Mouse (Mus musculus) bone marrow macrophage, adult 2 months (primary cell): Measurements from ENCODE around the gene Hrc. TPM values are rescaled to one million over a fixed set of nuclear protein-coding genes. Genes with fewer than 3 reads are reported as not detected.

Experiments used
- H3K27ac ChIP-seq: 2 replicates; pipeline ENCODE4 v1.5.1; 2012; ENCODE audit warnings: low read depth, low read length; ENCODE audit not compliant: insufficient read depth
- H3K4me1 ChIP-seq: 2 replicates; pipeline ENCODE4 v1.6.1; 2012; ENCODE audit warnings: low read length; ENCODE audit not compliant: control insufficient read depth, insufficient read depth
- H3K4me3 ChIP-seq: 2 replicates; pipeline ENCODE4 v1.5.1; 2012; ENCODE audit warnings: mild to moderate bottlenecking, low read length, moderate library complexity; ENCODE audit not compliant: insufficient read depth
- CTCF ChIP-seq: IDR thresholded peaks from 2 replicates; pipeline ENCODE4 v1.5.1; 2012; ENCODE audit warnings: low read depth, mild to moderate bottlenecking, low read length, moderate library complexity
- POLR2A ChIP-seq: IDR thresholded peaks from 2 replicates; pipeline ENCODE4 v1.6.1; 2012; ENCODE audit warnings: mild to moderate bottlenecking, low read depth, low read length, borderline replicate concordance
- polyA plus RNA-seq: library from polyadenylated mRNA; stranded (reverse); fragments of >200 nt; gene quantifications from 2 replicates; pipeline ENCODE4 v1.2.4, GENCODE M21; 2012; ENCODE audit not compliant: missing spikeins, insufficient read depth, insufficient read length

The Hrc gene
- polyA plus RNA-seq, 1 experiment: not detected

DNA sequence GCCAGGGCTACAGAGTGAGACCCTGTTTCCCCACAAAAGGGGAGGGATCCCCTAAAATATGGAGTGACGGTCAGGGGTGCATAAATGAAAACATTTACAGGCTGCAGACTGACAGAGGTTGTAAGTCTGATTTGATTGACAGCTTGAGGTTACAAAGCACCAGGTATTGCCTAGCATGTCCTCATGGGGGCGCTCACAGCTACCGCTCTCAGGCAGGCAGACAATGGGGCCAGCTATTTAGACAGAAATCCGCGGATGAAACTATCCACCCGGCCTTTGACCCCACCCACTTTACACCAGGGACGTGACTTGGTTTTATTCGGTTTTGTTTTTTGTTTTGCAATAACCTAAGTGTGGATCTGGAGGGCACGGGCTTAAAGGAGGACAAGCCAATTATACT is 25.6 kb upstream of the Hrc start:
- Histone ChIP-seq H3K27ac (no peak overlapping the region), H3K4me3 (no peak overlapping the region), H3K4me1 (no peaks in the 10 kb centered on the region)
- TF ChIP-seq CTCF (peak; percentile 65), POLR2A (no peak)

DNA sequence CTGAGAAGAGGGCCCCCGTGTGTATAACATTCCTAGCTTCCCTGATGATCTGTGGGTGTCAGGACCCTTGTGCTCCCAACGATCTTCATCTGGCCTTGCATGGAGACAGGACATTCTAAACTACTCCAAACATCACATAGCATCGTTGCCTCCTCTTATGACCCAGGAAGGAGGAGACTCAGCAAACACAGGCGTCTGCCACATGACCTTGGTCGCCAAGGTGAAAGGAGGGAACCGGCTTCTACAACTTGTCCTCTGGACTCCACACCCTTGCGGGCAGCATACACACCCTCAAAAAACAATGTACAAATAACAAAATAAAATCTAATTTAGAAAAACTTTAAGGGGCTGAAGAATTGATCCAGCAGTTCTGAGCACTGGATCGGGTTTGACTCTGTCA is 23.1 kb upstream of the Hrc start:
- no peak for TF ChIP-seq POLR2A
- no peak for TF ChIP-seq CTCF
- H3K27ac ChIP-seq: no peak overlapping the region
- no peak overlapping the region for H3K4me3 ChIP-seq
- H3K4me1 ChIP-seq: peaks cover 4% of the 10 kb centered on the region; the same call in 1 of the 2 replicates

- H3K27ac ChIP-seq: no peak overlapping the region
- TF ChIP-seq CTCF (no peak), POLR2A (no peak)
Observed at GRCm38 (mm10) chr7:45312686-45313453, 22.2 kb upstream of the Hrc start.

DNA sequence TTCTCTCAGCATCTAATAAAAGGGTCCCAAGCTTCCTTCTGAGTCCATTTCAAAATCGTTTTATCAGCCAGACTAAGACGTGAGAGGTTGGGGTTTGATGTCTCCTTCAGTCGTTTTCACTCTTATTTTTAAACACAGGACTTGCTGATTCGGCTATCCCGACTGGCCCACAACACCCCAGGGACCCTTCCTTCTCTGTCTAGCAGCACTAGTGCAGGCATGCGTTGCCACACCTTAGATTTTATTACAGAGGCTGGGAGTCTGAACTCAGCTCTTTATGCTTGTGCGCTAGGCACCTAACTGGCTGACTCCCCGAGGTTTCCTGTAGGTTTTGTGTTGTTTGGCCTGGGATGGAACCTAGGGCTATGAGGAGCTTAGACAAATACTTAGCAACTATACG is 21.6 kb upstream of the Hrc start:
- peaks cover 4% of the 10 kb centered on the region; the same call in 1 of the 2 replicates for H3K4me1 ChIP-seq
- no peak for TF ChIP-seq CTCF
- no peak for TF ChIP-seq POLR2A
- H3K4me3 ChIP-seq: no peak overlapping the region
- H3K27ac ChIP-seq: no peak overlapping the region

More at GRCm38 (mm10) chr7:45312686-45313453, 22.2 kb upstream of the Hrc start:
- Histone ChIP-seq H3K4me3 (no peak overlapping the region), H3K4me1 (peaks cover 4% of the 10 kb centered on the region; the same call in 1 of the 2 replicates)

DNA sequence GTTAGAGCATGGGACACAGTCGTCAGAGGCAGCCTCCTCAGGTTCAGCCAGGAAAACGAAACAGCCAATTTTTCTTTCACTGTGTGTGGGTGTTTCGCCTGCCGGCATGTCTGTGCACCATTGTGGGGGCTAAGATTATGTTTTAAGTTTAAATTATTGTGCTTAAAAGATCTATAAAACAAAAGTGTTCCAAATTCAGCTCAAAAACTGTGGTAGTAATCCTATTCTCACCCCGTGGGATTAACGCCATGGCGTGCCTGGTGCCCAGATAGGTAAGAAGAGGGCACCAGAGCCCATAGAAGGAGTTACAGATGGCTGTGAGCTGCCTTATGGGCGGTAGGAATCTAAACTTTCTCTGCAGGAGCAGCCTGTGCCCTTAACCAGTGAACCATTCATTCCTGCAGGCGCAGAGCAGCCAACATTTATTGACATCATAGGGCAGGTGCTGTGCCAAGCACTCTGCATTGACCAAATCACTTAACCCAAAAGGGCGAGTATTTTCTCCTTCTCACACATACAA is 19.8 kb upstream of the Hrc start:
- TF ChIP-seq CTCF (no peak), POLR2A (no peak)
- H3K4me1 ChIP-seq: peaks cover 4% of the 10 kb centered on the region; the same call in 1 of the 2 replicates
- no peak overlapping the region for H3K27ac ChIP-seq
- H3K4me3 ChIP-seq: no peak overlapping the region

- TF ChIP-seq CTCF: no peak
- no peak for TF ChIP-seq POLR2A
Observed at GRCm38 (mm10) chr7:45316536-45316935, 18.6 kb upstream of the Hrc start.

GRCm38 (mm10) chr7:45322245-45322644 is 12.8 kb upstream of the Hrc start:
- Histone ChIP-seq H3K4me1 (no peaks in the 10 kb centered on the region), H3K27ac (no peak overlapping the region), H3K4me3 (no peak overlapping the region)
- TF ChIP-seq POLR2A: no peak
- no peak for TF ChIP-seq CTCF

More at GRCm38 (mm10) chr7:45316536-45316935, 18.6 kb upstream of the Hrc start:
- H3K27ac ChIP-seq: no peak overlapping the region
- peaks cover 4% of the 10 kb centered on the region; the same call in 1 of the 2 replicates for H3K4me1 ChIP-seq
- no peak overlapping the region for H3K4me3 ChIP-seq

- TF ChIP-seq CTCF: no peak
- no peak for TF ChIP-seq POLR2A
- Histone ChIP-seq H3K4me3 (no peak overlapping the region), H3K27ac (no peak overlapping the region), H3K4me1 (no peaks in the 10 kb centered on the region)
Observed at GRCm38 (mm10) chr7:45323069-45323468, 12.0 kb upstream of the Hrc start.

GRCm38 (mm10) chr7:45325800-45326199 is 9.3 kb upstream of the Hrc start:
- H3K4me1 ChIP-seq: no peaks in the 10 kb centered on the region

DNA sequence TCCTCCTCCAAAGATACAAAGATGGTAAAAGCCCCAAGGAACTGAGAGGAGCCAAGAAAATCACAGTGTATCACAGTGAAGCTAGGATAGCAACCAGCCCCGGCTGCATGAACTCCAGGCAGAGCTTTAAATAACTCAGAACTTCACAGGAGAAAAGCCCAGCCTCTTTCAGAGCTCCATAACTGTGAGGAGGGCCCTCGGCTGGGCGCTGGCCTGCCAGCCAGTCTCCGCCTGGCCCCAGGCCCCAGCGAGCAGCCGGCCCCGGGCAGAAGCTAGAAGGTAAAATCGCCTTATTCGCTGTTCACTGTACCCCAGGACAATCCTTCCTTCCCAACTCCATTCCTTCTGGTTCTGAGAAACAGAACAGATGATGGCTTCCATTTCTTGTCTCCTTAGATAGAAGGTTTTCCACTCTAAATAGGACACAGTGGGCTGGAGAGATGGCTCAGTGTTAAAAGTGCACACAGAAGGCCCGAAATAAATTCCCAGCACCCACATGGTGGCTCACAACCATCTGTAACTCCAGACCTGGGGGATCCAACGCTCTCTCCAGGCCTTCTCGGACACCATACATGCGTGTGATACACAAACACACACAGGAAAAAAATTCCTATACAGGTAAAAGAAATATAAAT is 6.1 kb upstream of the Hrc start:
- no peak overlapping the region for H3K27ac ChIP-seq
- no peak for TF ChIP-seq CTCF
- H3K4me1 ChIP-seq: no peaks in the 10 kb centered on the region
- no peak overlapping the region for H3K4me3 ChIP-seq

More at GRCm38 (mm10) chr7:45325800-45326199, 9.3 kb upstream of the Hrc start:
- no peak overlapping the region for H3K27ac ChIP-seq
- H3K4me3 ChIP-seq: no peak overlapping the region
- TF ChIP-seq POLR2A: no peak
- TF ChIP-seq CTCF: no peak
